Mouse (Mus musculus) midbrain, embryonic 15.5 days (tissue): ENCODE data around the gene Amz2. TPM values are rescaled to one million over a fixed set of nuclear protein-coding genes. Genes with fewer than 3 reads are reported as not detected.

Source experiments
- ATAC-seq: fragments of 200-750 bp; cut with Nextera tagmentation; replicated peaks from 2 replicates; pipeline ENCODE4 v1.8.0; 2017; ENCODE audit warnings: moderate TSS enrichment
- H3K27ac ChIP-seq: fragments of 300-500 bp; sonication (generic); 2 replicates; pipeline ENCODE4 v1.5.1; 2015; ENCODE audit warnings: mild to moderate bottlenecking, inconsistent platforms
- H3K27me3 ChIP-seq: fragments of 300-500 bp; sonication (generic); replicated peaks from 2 replicates; pipeline ENCODE4 v1.6.1; 2015; ENCODE audit warnings: inconsistent platforms
- H3K36me3 ChIP-seq: fragments of 300-500 bp; sonication (generic); replicated peaks from 2 replicates; pipeline ENCODE4 v1.6.1; 2015; ENCODE audit warnings: inconsistent platforms
- H3K4me1 ChIP-seq: fragments of 300-500 bp; sonication (generic); 2 replicates; pipeline ENCODE4 v1.6.1; 2015; ENCODE audit warnings: inconsistent platforms
- H3K4me2 ChIP-seq: fragments of 300-500 bp; sonication (generic); 2 replicates; pipeline ENCODE4 v1.6.1; 2015; ENCODE audit warnings: inconsistent platforms, mild to moderate bottlenecking, moderate library complexity
- H3K4me3 ChIP-seq: fragments of 300-500 bp; sonication (generic); 2 replicates; pipeline ENCODE4 v1.5.1; 2015; ENCODE audit warnings: mild to moderate bottlenecking, inconsistent platforms
- H3K9ac ChIP-seq: fragments of 300-500 bp; sonication (generic); 2 replicates; pipeline ENCODE4 v1.6.1; 2015; ENCODE audit warnings: mild to moderate bottlenecking, inconsistent platforms
- H3K9me3 ChIP-seq: fragments of 300-500 bp; sonication (generic); 2 replicates; pipeline ENCODE4 v1.6.1; 2016; ENCODE audit warnings: inconsistent platforms
- WGBS: fragments of 180-500 bp; shearing (Covaris S2); methylation state at CpG from one replicate; pipeline ENCODE4 v1.1.7; 2015; ENCODE audit warnings: mixed read lengths; 5-methylcytosine and 5-hydroxymethylcytosine counted together
- polyA plus RNA-seq: library from polyadenylated mRNA; unstranded; fragments of >200 nt; fragmentation: Nextera tagmentation; extraction: Ambion mirVana; gene quantifications from 2 replicates; pipeline ENCODE4 v1.2.1, GENCODE M21; 2015

Gene Amz2
- polyA plus RNA-seq, 1 experiment from 2014 or later: 56.7 TPM

DNA sequence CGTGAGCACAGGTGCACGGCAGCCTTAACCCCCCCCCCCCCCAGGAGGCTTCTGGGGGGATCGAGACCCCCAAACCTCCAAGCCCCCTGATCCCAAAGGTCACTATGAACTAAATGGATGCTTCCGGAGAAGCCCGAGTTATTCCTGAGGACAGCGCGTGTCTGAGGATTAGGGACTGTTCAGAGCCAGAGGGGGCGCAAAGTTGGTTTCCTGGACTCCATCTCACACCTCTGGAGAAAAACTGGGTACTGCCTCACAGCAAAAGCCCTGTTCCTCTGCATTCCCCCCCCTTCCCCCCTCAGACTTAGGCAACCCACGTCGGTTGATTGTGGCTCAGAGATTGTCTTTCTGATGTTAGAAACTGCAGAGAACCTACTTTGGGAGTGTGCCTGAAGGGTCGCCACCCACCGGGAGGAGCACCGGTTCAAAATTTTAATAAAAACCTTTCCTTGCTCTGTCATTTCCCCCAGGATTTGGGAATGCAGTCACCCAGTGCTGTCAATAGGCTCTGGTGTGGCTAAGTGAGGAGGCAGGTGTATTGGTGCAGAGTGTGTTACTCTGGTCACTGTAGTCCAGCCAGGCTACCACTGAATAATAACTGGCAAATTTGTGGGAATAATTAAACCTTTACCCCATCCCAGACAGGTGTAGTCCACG is 48.5 kb downstream of the Amz2 start:
- no peaks in the 10 kb centered on the region for H3K36me3 ChIP-seq
- peaks cover 9% of the 10 kb centered on the region for H3K27me3 ChIP-seq
- peak overlapping the region; percentile 94 for H3K27ac ChIP-seq
- peak overlapping the region; percentile 61 for H3K4me3 ChIP-seq
- no peaks in the 10 kb centered on the region for H3K9me3 ChIP-seq
- H3K9ac ChIP-seq: peak overlapping the region; percentile 77
- peak; percentile 35 for ATAC-seq
- H3K4me2 ChIP-seq: peak overlapping the region; percentile 74
- whole genome bisulfite sequencing: 9% methylated on average over 14 of the region's 14 CpGs
- H3K4me1 ChIP-seq: peaks cover 17% of the 10 kb centered on the region

DNA sequence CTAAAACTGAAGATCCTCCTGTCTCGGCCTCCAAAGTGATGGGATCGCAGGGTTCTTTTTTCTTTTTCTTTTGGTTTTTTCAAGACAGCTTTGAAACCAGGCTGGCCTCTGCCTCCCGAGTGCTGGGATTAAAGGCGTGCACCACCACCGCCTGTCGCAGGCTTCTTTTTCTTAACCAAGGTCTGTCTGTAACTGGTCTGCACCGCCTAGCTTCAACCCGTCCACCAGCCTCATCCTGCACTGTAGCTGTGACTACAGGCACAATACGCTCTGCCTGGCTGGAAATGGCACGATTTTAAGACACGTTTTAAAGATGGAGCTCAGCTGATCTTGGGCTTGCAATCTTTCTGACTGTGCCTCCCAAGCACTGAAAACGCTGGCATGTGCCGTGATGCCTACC is 49.1 kb downstream of the Amz2 start:
- Histone ChIP-seq H3K27me3 (peaks cover 9% of the 10 kb centered on the region), H3K27ac (no peak overlapping the region), H3K4me1 (peaks cover 17% of the 10 kb centered on the region), H3K36me3 (no peaks in the 10 kb centered on the region), H3K4me2 (no peak overlapping the region), H3K9me3 (no peaks in the 10 kb centered on the region), H3K9ac (no peak overlapping the region), H3K4me3 (no peak overlapping the region)
- ATAC-seq: no peak
- WGBS: 78% methylated on average over 13 of the region's 13 CpGs

DNA sequence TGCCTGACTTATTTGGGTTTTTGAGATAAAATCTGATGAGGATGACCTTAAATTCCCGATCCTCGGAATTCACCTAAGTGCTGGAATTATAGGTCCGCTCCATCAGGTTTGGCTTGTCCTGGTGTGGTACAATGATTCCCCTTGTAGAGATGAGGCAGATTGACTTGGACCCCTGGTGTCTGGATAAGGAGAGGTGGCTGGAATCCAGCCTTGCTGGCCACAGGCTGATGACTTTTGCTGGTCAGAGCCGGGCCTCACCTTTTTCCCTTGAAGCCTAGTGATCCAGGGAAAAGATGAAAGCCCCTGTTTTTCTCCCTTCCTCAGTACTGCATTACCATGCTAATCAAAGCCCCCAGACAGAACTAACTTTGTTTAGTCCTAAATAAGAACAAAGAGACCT is 50.0 kb downstream of the Amz2 start:
- Histone ChIP-seq H3K4me1 (peaks cover 17% of the 10 kb centered on the region), H3K9ac (no peak overlapping the region), H3K9me3 (no peaks in the 10 kb centered on the region), H3K4me2 (no peak overlapping the region), H3K27me3 (peaks cover 9% of the 10 kb centered on the region), H3K27ac (no peak overlapping the region), H3K4me3 (no peak overlapping the region), H3K36me3 (no peaks in the 10 kb centered on the region)
- ATAC-seq: no peak
- WGBS: 64% methylated on average over 4 of the region's 4 CpGs

DNA sequence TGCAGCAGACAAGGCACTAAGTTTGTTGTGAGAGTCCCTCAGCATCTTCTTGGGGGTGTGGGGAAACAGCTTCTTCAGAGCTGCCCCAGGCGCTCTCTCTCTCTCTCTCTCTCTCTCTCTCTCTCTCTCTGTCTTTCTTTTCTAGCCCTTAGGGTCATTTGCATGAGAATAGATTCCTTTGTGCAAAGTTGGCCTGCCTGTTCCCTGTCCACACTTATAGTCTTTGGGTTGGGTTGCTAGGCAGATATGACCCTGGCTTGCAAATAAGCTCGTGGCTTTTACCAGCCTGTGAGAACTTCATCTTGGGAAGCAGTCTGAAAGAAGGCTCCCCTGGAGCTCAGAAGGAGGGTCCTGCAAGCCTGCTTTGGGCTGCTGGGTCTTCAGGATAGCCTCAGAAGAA is 50.5 kb downstream of the Amz2 start:
- 30% methylated on average over 2 of the region's 2 CpGs for WGBS
- Histone ChIP-seq H3K36me3 (no peaks in the 10 kb centered on the region), H3K27ac (0 out of 2 replicates have a peak overlapping the region, but pooled peaks have one; percentile 35), H3K4me1 (peaks cover 17% of the 10 kb centered on the region), H3K4me3 (no peak overlapping the region), H3K4me2 (no peak overlapping the region), H3K27me3 (peaks cover 4% of the 10 kb centered on the region), H3K9me3 (no peaks in the 10 kb centered on the region), H3K9ac (no peak overlapping the region)
- ATAC-seq: no peak

DNA sequence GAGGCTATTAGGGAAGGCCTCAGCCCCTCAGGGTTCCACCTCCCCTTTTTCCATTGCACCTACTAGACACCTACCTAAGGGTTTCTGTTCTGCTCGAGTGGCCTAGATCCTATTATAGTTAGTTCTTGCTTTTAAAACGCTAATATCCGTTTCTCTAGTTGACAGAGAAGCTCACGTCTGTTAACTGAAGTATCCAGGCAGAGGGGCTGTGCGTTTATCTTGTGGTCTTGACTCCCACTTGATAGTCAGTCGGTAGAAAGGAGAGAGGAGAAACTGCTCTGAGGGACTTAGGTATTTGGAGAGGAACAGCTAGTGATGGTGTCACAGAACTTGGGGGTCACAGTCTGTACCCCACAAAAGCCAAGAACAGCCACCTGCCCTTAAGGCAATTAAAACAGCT is 50.9 kb downstream of the Amz2 start:
- H3K4me3 ChIP-seq: no peak overlapping the region
- H3K27ac ChIP-seq: no peak overlapping the region
- no peaks in the 10 kb centered on the region for H3K36me3 ChIP-seq
- no peak overlapping the region for H3K9ac ChIP-seq
- ATAC-seq: no peak
- H3K4me2 ChIP-seq: no peak overlapping the region
- whole genome bisulfite sequencing: 22% methylated on average over 6 of the region's 6 CpGs
- peaks cover 14% of the 10 kb centered on the region for H3K4me1 ChIP-seq
- H3K9me3 ChIP-seq: no peaks in the 10 kb centered on the region
- H3K27me3 ChIP-seq: 0 out of 2 replicates have a peak, but pooled peaks cover under 1% of the 10 kb centered on the region

DNA sequence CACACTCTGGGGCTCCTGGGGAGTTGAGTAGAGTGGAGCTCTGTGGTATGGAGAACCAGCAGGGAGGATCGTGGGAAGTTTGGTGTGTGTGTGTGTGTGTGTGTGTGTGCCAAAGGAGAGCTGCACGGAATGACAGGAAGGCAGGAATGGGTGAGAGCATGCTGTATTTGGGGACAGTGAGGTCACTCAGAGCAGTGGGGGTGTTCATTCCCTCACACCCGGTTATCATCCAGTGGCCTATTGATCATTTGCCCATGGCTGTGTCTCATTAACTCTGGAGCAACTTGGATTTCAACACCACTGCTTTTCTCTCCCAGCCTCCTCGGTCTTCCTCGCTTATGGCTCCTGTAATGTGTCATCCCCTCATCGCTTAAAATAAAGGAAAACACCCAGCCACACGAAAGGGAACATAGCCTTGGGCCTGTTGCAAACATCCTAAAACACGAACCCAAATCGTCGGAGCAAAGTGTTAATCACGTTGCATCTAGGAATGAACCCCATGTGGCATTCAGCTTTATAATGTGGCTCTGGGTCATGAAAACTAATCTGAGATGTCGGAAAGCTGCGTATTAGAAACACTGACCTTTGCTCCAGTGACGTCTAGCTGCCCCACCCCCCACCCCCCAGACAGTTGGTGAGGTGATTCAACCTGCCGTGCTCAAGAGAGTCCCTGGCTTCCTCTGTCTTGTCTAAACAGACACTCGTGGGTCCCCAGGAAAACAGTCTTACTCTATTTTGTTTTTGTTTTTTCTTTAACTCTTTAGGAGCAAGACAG is 52.0 kb downstream of the Amz2 start:
- no peak for ATAC-seq
- H3K36me3 ChIP-seq: no peaks in the 10 kb centered on the region
- no peak overlapping the region for H3K9ac ChIP-seq
- WGBS: 53% methylated on average over 16 of the region's 16 CpGs
- H3K4me2 ChIP-seq: no peak overlapping the region
- H3K4me3 ChIP-seq: no peak overlapping the region
- no peaks in the 10 kb centered on the region for H3K9me3 ChIP-seq
- peaks cover 5% of the 10 kb centered on the region for H3K4me1 ChIP-seq
- H3K27ac ChIP-seq: no peak overlapping the region
- no peaks in the 10 kb centered on the region for H3K27me3 ChIP-seq

DNA sequence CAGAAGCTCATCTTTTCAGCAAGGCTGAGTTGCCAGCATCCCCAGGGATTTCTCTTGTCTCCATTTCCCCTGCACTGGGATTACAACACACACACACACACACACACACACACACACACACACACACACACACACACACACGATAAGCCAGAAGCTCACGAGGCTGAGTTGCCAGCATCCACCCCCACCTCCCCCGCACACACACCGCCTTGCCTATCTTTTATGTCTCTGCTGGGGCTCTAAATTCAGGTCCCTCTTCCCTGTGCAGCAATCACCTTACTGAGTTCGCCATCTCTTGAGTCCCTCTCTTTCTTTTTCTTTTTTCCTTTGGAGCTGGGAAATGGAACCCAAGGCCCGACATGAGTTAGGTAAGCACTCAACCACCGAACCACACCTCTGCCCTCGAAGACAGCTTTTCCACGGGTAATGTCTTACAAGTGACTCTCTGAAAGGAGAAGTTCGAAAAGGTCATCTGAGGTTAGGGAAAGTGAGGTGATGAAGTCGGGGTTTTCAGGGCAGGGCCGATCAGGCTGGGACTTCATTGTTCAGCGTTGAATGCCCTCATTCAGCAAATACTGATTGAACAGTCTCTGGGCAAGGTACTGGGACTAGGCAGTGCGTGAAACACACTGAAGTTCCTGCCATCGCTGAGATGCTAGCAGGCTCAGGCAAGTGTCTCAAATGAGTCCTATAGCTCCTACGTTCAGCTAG is 54.0 kb downstream of the Amz2 start:
- Histone ChIP-seq H3K4me3 (no peak overlapping the region), H3K9me3 (no peaks in the 10 kb centered on the region), H3K27me3 (no peaks in the 10 kb centered on the region), H3K4me1 (no peaks in the 10 kb centered on the region), H3K4me2 (no peak overlapping the region), H3K36me3 (no peaks in the 10 kb centered on the region), H3K9ac (no peak overlapping the region), H3K27ac (no peak overlapping the region)
- no peak for ATAC-seq
- 44% methylated on average over 16 of the region's 16 CpGs for WGBS

DNA sequence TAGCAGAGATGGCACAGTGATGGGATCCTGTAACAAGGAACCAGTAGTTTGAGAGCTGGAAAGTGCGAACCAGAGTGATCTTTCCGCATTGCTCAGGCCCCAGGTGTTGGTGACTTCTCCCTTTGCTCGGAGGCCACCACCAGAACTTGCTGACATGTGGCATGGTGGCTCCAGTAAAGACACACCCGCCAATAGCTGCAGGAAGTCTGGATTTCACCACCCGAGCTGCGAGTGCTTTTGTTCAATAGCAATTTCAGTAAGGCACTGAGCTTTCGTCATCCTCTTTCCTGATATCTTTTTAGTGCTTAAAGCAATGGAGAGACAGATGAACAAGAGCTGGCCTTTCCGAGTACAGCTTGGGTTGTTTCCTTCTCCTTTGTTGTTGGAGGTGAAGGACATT is 54.7 kb downstream of the Amz2 start:
- 77% methylated on average over 8 of the region's 8 CpGs for WGBS
- H3K4me3 ChIP-seq: no peak overlapping the region
- ATAC-seq: no peak
- no peaks in the 10 kb centered on the region for H3K36me3 ChIP-seq
- H3K9me3 ChIP-seq: no peaks in the 10 kb centered on the region
- no peak overlapping the region for H3K4me2 ChIP-seq
- H3K4me1 ChIP-seq: no peaks in the 10 kb centered on the region
- no peak overlapping the region for H3K9ac ChIP-seq
- H3K27ac ChIP-seq: no peak overlapping the region
- no peaks in the 10 kb centered on the region for H3K27me3 ChIP-seq

DNA sequence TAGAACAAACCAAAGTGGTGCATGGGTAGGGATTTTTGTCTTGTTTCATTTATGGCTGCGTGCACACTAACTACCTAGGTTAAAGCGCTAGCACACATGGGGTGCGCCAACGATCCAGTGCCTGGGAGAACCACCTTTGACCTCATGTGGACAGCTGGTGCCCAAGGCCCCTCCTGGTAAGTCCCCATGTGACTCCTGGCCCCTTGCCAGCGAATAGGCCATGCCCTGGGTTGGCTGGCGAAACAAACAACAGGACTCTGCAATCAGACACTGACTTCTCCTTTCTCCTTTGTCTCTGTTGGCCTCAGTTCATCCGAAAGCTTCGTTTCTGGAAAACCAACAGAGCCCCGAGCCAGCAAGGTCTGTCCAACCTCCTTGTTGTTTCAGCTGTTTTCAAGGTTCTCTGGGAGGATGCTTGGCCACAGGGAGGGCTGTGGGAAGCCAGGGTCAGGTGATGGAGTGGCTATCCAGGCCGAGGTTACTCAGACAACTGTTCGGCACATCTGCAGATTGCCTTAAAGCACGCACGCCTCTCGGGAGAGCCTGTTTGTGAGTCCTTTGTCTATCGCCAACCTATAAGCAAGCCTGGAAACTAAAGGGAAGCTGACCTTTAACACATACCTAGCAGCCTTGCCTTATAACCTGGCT is 59.8 kb downstream of the Amz2 start:
- H3K4me3 ChIP-seq: no peak overlapping the region
- H3K9me3 ChIP-seq: no peaks in the 10 kb centered on the region
- H3K27ac ChIP-seq: no peak overlapping the region
- no peak for ATAC-seq
- WGBS: 90% methylated on average over 15 of the region's 15 CpGs
- H3K4me2 ChIP-seq: no peak overlapping the region
- no peak overlapping the region for H3K9ac ChIP-seq
- H3K4me1 ChIP-seq: no peaks in the 10 kb centered on the region
- H3K27me3 ChIP-seq: no peaks in the 10 kb centered on the region
- no peaks in the 10 kb centered on the region for H3K36me3 ChIP-seq

DNA sequence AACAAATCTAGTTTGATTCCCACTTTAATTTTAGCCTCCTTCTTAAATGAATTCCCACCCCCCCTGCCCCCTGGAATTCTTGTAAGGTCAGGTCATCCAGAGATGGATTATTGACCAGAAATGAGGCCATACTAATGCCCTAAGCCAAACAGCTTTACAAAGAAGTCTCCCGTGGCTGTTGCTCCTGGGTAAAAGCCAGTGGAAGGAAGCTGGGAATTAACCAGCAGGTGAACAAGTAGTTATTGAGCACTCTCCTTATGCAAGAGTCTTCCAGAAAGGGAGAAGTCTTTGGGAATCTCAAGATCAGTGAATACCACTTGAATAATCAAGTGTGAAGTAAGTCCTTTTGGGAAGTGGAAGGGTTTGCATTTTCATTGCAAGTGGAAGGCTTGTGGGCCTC is 61.4 kb downstream of the Amz2 start:
- no peaks in the 10 kb centered on the region for H3K9me3 ChIP-seq
- ATAC-seq: no peak
- no peaks in the 10 kb centered on the region for H3K4me1 ChIP-seq
- H3K27ac ChIP-seq: no peak overlapping the region
- no peaks in the 10 kb centered on the region for H3K27me3 ChIP-seq
- H3K4me2 ChIP-seq: no peak overlapping the region
- H3K4me3 ChIP-seq: no peak overlapping the region
- H3K9ac ChIP-seq: no peak overlapping the region
- 15% methylated on average over 1 of the region's 1 CpGs for whole genome bisulfite sequencing
- H3K36me3 ChIP-seq: no peaks in the 10 kb centered on the region

DNA sequence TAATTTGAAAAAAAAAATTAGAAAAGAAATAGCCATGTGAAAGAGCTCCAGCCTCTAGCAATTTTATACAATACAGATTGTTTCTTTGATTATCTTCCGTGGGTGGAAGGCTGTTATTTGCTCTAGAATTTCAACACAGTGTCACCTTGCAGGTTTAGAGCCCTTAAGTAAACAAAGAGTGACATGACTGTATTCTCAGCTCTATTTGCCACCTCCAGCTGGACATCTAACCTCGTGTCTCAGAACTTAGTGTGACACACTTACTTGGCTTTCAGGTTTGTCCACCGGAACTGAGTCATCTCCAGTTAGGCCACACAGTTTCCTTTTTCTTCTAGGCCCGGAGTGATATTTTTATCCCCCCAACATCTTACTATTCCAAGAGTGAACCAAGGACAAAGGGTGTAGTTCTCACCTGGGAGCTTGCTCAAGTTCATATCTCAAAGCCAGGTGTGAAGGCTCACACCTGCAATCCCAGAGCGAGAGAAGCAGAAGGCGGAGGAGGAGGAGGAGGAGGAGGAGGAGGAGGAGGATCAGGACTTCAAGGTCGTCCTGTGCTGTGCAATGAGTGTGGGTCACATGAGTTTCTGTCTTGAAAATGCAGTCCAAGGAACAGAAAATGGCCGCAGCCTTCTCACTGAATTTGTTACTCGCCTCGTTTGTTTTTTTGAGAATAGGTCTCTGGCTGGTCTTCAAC is 62.4 kb downstream of the Amz2 start:
- no peak overlapping the region for H3K27ac ChIP-seq
- H3K4me2 ChIP-seq: no peak overlapping the region
- H3K36me3 ChIP-seq: no peaks in the 10 kb centered on the region
- no peaks in the 10 kb centered on the region for H3K9me3 ChIP-seq
- WGBS: 79% methylated on average over 10 of the region's 10 CpGs
- no peaks in the 10 kb centered on the region for H3K27me3 ChIP-seq
- no peak for ATAC-seq
- H3K4me1 ChIP-seq: no peaks in the 10 kb centered on the region
- no peak overlapping the region for H3K9ac ChIP-seq
- no peak overlapping the region for H3K4me3 ChIP-seq

DNA sequence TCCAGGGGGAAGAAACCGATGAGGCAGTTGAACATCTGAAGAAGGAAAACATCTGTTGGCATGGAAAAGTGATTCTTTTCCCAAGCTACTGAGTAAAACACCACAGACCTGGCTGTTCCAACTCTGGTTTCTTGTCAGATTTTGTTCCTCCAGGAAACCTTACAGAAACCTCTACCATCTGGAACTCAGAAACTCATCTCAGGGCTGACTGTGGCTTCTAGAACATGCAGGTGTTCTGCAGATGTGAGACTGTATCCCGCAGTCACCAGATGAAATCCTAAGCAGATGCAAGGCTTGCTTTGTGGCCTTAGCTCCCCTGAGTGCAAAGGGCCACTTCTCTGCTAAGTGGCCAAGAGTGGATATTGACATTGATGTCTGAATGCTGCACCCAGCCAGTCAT is 64.0 kb downstream of the Amz2 start:
- ATAC-seq: no peak
- Histone ChIP-seq H3K4me3 (no peak overlapping the region), H3K27me3 (no peaks in the 10 kb centered on the region), H3K36me3 (no peaks in the 10 kb centered on the region), H3K4me1 (no peaks in the 10 kb centered on the region), H3K4me2 (no peak overlapping the region), H3K27ac (no peak overlapping the region), H3K9me3 (no peaks in the 10 kb centered on the region), H3K9ac (no peak overlapping the region)
- 88% methylated on average over 2 of the region's 2 CpGs for WGBS
